Mouse (Mus musculus): Measurements from ENCODE around the gene Ikzf4.

DNA sequence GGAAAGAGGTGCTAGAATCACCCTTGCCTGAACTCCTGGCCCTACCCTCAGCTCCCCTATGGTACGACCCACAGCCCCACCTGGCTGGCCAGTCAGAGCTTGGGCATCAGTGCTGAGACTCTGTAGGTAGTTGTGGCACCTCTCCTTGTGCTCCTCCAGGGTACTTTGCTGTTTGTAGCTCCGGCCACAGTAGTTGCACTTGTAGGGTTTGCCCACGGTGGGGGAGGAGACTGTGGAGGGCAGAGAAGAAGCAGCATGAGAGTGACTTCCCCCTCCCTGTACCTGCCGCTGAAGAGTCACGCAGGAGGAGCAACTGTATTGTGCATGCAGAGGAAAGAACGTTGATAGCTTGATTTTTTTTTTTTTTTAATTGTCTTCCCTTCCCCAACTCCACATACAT lies 9.2 kb downstream of the Ikzf4 start:
- TF ChIP-seq POLR2A (IDR thresholded peaks at IDR 0.05; ENCODE audit: borderline replicate concordance, control insufficient read depth, low read depth, low read length) (no peak), CTCF (IDR thresholded peaks at IDR 0.05; ENCODE audit: control insufficient read depth, insufficient read depth, low read length) (no peak)

Measured in bone marrow, adult 2 months (tissue).